Mouse (Mus musculus): ENCODE data around the gene Gm572.

Gene Gm572

DNA sequence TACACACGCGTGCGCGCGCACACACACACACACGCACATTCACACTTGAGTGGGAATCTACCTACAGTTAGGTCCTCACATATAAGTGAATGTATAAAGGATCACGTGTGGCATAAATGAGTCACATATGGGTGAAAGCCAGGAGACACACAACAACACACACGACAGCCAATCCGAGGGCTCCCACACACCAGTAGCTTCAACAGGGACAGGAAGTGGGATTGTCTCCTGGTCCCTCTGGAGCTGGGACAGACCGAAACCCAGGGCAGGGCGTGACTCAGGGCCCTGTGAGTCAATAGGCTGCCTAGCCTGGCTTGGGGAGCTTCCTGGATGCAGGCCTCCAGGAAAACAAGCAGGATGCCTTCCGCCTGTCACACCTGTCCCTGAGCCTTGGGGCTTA is 71.6 kb downstream of the Gm572 start:
- peak; percentile 81 for DNase-seq (ENCODE audit: low read depth, low spot score)

DNA sequence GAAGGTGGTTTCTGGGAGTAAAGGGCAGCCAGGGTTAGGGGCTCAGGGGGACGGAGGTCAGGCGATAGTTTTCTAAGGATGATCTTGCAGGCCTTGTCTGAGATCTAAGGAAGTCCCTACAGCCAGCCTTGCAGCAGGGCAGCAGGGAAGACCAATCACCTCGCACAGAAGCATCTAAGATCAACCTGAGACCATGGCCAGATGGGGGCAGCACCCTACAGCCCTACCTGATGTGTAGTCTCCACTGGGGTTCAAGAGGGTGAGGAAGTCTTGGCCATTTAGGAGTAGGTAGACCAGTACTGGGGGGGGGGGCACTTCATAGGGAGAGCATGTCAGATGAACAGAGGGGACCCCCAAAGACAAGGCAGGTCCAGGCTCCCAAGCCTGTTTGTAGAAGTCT is 72.3 kb downstream of the Gm572 start:
- DNase-seq (ENCODE audit: low read depth, low spot score), result no peak
